Mouse (Mus musculus) testis, adult 2 months (tissue): ENCODE data around the gene Sox6.

Experiments used
- CTCF ChIP-seq: fragments of 200-500 bp; IDR thresholded peaks from 2 replicates; pipeline ENCODE4 v1.5.1; 2012; ENCODE audit warnings: low read depth, mild to moderate bottlenecking, inconsistent platforms, low read length, moderate library complexity; ENCODE audit not compliant: control insufficient read depth, insufficient read depth, insufficient replicate concordance
- POLR2A ChIP-seq: fragments of 200-500 bp; IDR thresholded peaks from 2 replicates; pipeline ENCODE4 v1.6.1; 2012; ENCODE audit warnings: low read depth, mild to moderate bottlenecking, inconsistent platforms, low read length, moderate library complexity; ENCODE audit not compliant: control insufficient read depth

- no peak for TF ChIP-seq POLR2A
- no peak for TF ChIP-seq CTCF
Measured at GRCm38 (mm10) chr7:115830366-115830765, 208.2 kb downstream of the Sox6 start.
